Mouse (Mus musculus): ENCODE measurements around the gene Sgo2a.

- TF ChIP-seq POLR2A (IDR thresholded peaks at IDR 0.05; ENCODE audit: borderline replicate concordance, low read depth, low read length) (no peak), CTCF (IDR thresholded peaks at IDR 0.05; ENCODE audit: low read depth, low read length) (peak; percentile 79; the same call in 1 of the 2 replicates)
Measured at GRCm38 (mm10) chr1:58031160-58031769, 35.5 kb downstream of the Sgo2a start.

All from bone marrow macrophage, adult 2 months (primary cell).